Mouse (Mus musculus) testis, adult 2 months (tissue): ENCODE data around the gene Blm.

ENCODE experiments used
- CTCF ChIP-seq: fragments of 200-500 bp; IDR thresholded peaks from 2 replicates; pipeline ENCODE4 v1.5.1; 2012; ENCODE audit warnings: low read depth, mild to moderate bottlenecking, inconsistent platforms, low read length, moderate library complexity; ENCODE audit not compliant: control insufficient read depth, insufficient read depth, insufficient replicate concordance
- POLR2A ChIP-seq: fragments of 200-500 bp; IDR thresholded peaks from 2 replicates; pipeline ENCODE4 v1.6.1; 2012; ENCODE audit warnings: low read depth, mild to moderate bottlenecking, inconsistent platforms, low read length, moderate library complexity; ENCODE audit not compliant: control insufficient read depth

DNA sequence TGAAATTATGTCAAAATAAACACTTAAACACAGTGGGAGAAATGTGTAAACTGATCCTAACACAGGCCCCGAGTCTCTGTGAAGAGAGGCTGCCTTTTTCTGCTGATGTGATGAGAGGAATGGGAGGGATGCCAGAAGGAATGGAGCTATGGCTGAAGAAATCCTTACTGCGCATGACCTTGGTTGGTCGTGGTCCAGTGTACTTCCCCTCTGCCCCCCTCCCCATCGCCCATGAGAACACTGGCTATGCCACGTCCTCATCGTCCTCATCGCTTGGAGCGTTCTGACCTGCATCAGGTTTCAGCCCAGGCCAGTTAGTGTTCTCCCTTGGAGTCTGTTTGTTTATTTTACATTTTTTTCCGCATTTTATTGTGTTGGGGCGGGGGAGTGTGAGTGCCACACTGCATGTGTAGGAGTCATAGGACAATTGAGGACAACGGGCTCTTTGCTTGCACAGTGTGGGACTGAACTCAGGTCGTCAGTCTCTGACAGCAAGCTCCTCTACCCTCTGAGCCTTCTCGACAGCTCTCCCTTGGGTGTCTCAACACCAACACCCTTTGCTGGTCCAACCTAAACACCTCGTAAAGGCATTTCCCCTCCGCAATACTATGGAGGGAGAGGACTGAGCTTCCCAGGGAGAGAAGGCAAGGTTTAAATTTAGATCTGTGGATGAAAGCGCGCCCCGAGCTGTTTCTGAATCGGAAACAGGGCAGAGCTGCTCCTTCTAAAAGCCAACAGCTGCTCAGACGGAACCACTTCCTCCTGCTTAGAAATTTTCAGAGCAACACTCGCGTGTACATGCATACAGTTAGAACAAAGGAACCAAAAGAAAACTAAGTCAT lies 19.5 kb upstream of the Blm start:
- TF ChIP-seq POLR2A (no peak), CTCF (no peak)
